16 mouse cellular contexts compared by ENCODE assay signal in the genomic region with DNA sequence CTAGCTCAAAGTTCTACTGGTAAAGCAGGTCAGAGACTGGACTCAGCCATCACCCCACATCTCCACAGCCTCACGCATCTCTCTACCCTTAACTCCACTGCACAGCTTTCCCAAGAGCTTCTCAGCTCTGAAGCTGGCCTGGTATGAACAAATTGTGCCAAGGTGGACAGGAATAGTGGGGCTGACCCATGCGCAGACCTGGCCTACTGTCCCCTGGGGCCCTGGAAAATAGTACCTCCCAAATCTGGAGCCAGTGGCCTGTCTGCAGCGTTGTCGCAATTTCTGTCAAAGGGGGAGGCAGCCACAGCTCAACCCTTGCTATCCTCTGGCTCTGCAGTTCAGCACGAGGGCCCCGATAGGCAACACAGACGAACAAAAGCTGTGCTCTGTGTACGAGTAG. TPM values are rescaled to one million over a fixed set of nuclear protein-coding genes. Genes with fewer than 3 reads are reported as not detected.
DNase-seq lines count a peak whose midpoint lies in the region; ATAC-seq and TF ChIP-seq lines count a peak whose summit lies in the region.
"Had no signal": no experiment of that assay in that cellular context is flagged by ENCODE, and none has a peak within 500 bp of the region (broad histone marks: within the 10 kb centered on the region; RNA-seq: fewer than 3 reads in every experiment).

Gene A530016L24Rik, plus strand, starts transcription at position 315 of the 400 bp plus-strand sequence.

- H3K36me3 ChIP-seq in testis, adult 2 months (ENCODE audit: control insufficient read depth, insufficient read depth, low read length), result no peaks in the 10 kb centered on the region
- H3K36me3 ChIP-seq in embryonic facial prominence, embryonic 13.5 days, result no peaks in the 10 kb centered on the region
- H3K36me3 ChIP-seq in heart, embryonic 15.5 days, result no peaks in the 10 kb centered on the region
- no peaks in the 10 kb centered on the region for H3K36me3 ChIP-seq in liver, embryonic 13.5 days
- H3K36me3 ChIP-seq: hindbrain, embryonic 13.5 days; neural tube, embryonic 13.5 days had no signal

- H3K27me3 ChIP-seq in testis, adult 2 months (ENCODE audit: control insufficient read depth, insufficient read depth, low read length), result no peaks in the 10 kb centered on the region
- H3K27me3 ChIP-seq in embryonic facial prominence, embryonic 13.5 days, result no peaks in the 10 kb centered on the region
- no peaks in the 10 kb centered on the region for H3K27me3 ChIP-seq in heart, embryonic 15.5 days
- H3K27me3 ChIP-seq in liver, embryonic 13.5 days, result no peaks in the 10 kb centered on the region
- H3K27me3 ChIP-seq: neural tube, embryonic 13.5 days had no signal

- no peak within 1 kb of the TSS for H3K4me3 ChIP-seq in testis, adult 2 months (ENCODE audit: control insufficient read depth, low read depth, low read length)
- H3K4me3 ChIP-seq in embryonic facial prominence, embryonic 13.5 days, result no peak within 1 kb of the TSS
- no peak within 1 kb of the TSS for H3K4me3 ChIP-seq in heart, embryonic 15.5 days
- no peak within 1 kb of the TSS for H3K4me3 ChIP-seq in liver, embryonic 13.5 days (replicated peaks)
- H3K4me3 ChIP-seq: hindbrain, embryonic 13.5 days; left cerebral cortex, adult 2 months; neural tube, embryonic 13.5 days had no signal

- 87% methylated on average over 8 of the region's 8 CpGs for WGBS in embryonic facial prominence, embryonic 13.5 days
- WGBS in heart, embryonic 15.5 days, result 81% methylated on average over 8 of the region's 8 CpGs
- WGBS in liver, embryonic 13.5 days (ENCODE audit: insufficient replicate concordance), result 69% methylated on average over 8 of the region's 8 CpGs

- no peaks in the 10 kb centered on the region for H3K9me3 ChIP-seq in embryonic facial prominence, embryonic 13.5 days
- H3K9me3 ChIP-seq in heart, embryonic 15.5 days (replicated peaks), result no peaks in the 10 kb centered on the region
- no peaks in the 10 kb centered on the region for H3K9me3 ChIP-seq in liver, embryonic 13.5 days (replicated peaks)
- H3K9me3 ChIP-seq: hindbrain, embryonic 13.5 days; neural tube, embryonic 13.5 days had no signal

- H3K4me2 ChIP-seq in embryonic facial prominence, embryonic 13.5 days, result no peak within 1 kb of the TSS
- peak within 1 kb of the TSS; percentile 60; the same call in 1 of the 2 replicates for H3K4me2 ChIP-seq in heart, embryonic 15.5 days
- H3K4me2 ChIP-seq in liver, embryonic 13.5 days, result no peak within 1 kb of the TSS
- H3K4me2 ChIP-seq: hindbrain, embryonic 13.5 days; neural tube, embryonic 13.5 days had no signal

- H3K27ac ChIP-seq in testis, adult 2 months (ENCODE audit: control insufficient read depth, insufficient read depth, low read depth, low read length), result peak within 1 kb of the TSS; percentile 57
- 0 out of 2 replicates have a peak within 1 kb of the TSS, but pooled peaks have one; percentile 66 for H3K27ac ChIP-seq in embryonic facial prominence, embryonic 13.5 days
- peak within 1 kb of the TSS; percentile 96 for H3K27ac ChIP-seq in heart, embryonic 15.5 days
- peak within 1 kb of the TSS; percentile 34; the same call in 1 of the 2 replicates for H3K27ac ChIP-seq in liver, embryonic 13.5 days
- H3K27ac ChIP-seq: hindbrain, embryonic 13.5 days; left cerebral cortex, adult 2 months; neural tube, embryonic 13.5 days had no signal

- no peak for ATAC-seq in embryonic facial prominence, embryonic 13.5 days (ENCODE audit: insufficient number of reproducible peaks, insufficient read depth, low FRiP score, low TSS enrichment, low read depth)
- no peak for ATAC-seq in heart, embryonic 15.5 days (replicated peaks; ENCODE audit: insufficient number of reproducible peaks, insufficient read depth, low FRiP score, low read depth)
- no peak for ATAC-seq in liver, embryonic 13.5 days (ENCODE audit: low read depth)
- ATAC-seq: forebrain, embryonic 16.5 days had no signal

- no peak for DNase-seq in testis, postnatal 10 days (ENCODE audit: low spot score)
- no peak for DNase-seq in liver, embryonic 13.5 days
- DNase-seq in spleen, postnatal 36 days (ENCODE audit: low spot score in 2 of 2), result no peak
- DNase-seq in lung, adult 18-20 months, result no peak
- DNase-seq in frontal cortex, postnatal 36 days (ENCODE audit: low spot score in 2 of 2), result no peak
- DNase-seq: cerebellum, adult 11-12 months; lung, postnatal 10 days; midbrain, embryonic 14.5 days; right cerebral cortex, postnatal 25 days had no signal

- no peaks in the 10 kb centered on the region; the same call in 1 of the 2 replicates for H3K4me1 ChIP-seq in testis, adult 2 months (ENCODE audit: control insufficient read depth, insufficient read depth, low read length)
- H3K4me1 ChIP-seq in embryonic facial prominence, embryonic 13.5 days, result peaks cover 20% of the 10 kb centered on the region
- H3K4me1 ChIP-seq in heart, embryonic 15.5 days (replicated peaks), result peaks cover 48% of the 10 kb centered on the region
- H3K4me1 ChIP-seq in liver, embryonic 13.5 days (replicated peaks), result peaks cover 5% of the 10 kb centered on the region; the same call in 1 of the 2 replicates

- no peak for TF ChIP-seq CTCF in testis, adult 2 months (IDR thresholded peaks at IDR 0.05; ENCODE audit: control insufficient read depth, insufficient read depth, insufficient replicate concordance, low read depth, low read length)

- TF ChIP-seq POLR2A in testis, adult 2 months (IDR thresholded peaks at IDR 0.05; ENCODE audit: control insufficient read depth, low read depth, low read length), result no peak

- H3K9ac ChIP-seq in embryonic facial prominence, embryonic 13.5 days, result no peak within 1 kb of the TSS
- H3K9ac ChIP-seq in heart, embryonic 15.5 days, result no peak within 1 kb of the TSS
- no peak within 1 kb of the TSS for H3K9ac ChIP-seq in liver, embryonic 13.5 days
- H3K9ac ChIP-seq: hindbrain, embryonic 13.5 days; neural tube, embryonic 13.5 days had no signal

RNA-seq across cellular contexts. Expression of gene A530016L24Rik, which starts in this region (rescaled TPM):
- polyA plus RNA-seq in testis, adult 2 months (2012; rRNA removed), result 0.35 and 0.42 TPM in 2 replicates
- polyA plus RNA-seq in embryonic facial prominence, embryonic 13.5 days (2015; fragmentation: Nextera tagmentation; extraction: Ambion mirVana), result 0.10 and 0.12 TPM in 2 replicates
- 5.3 and 6.0 TPM in 2 replicates for polyA plus RNA-seq in heart, embryonic 15.5 days (2015; fragmentation: Nextera tagmentation; extraction: Ambion mirVana)
- polyA plus RNA-seq in liver, embryonic 13.5 days (2015; fragmentation: Nextera tagmentation; extraction: Ambion mirVana), result 0.08 TPM in 1 of 2 replicates, not detected in the other
- polyA plus RNA-seq: midbrain, embryonic 14.5 days had no signal

Comparison
In these comparisons a context has a peak if more than half of its experiments do, and no peak if none do; other contexts are left out.
1. H3K27ac ChIP-seq: peak in every context shown above with its lines; median percentile 96 in heart, embryonic 15.5 days; 66 in embryonic facial prominence, embryonic 13.5 days; 57 in testis, adult 2 months; 34 in liver, embryonic 13.5 days.